ENCODE assay signal across 8 mouse cellular contexts in genomic region chr1:119503808-119504207, GRCm38 (mm10). TPM values are rescaled to one million over a fixed set of nuclear protein-coding genes. Genes with fewer than 3 reads are reported as not detected.
DNase-seq lines count a peak whose midpoint lies in the region; ATAC-seq and TF ChIP-seq lines count a peak whose summit lies in the region.

No protein-coding gene starts in this region.

- peak overlapping the region; percentile 77 for H3K27ac ChIP-seq in liver, adult 2 months (replicated peaks; ENCODE audit: insufficient read depth, low read depth, low read length)
- no peak overlapping the region for H3K27ac ChIP-seq in embryonic facial prominence, embryonic 13.5 days
- peak overlapping the region; percentile 89 for H3K27ac ChIP-seq in intestine, postnatal 0 days (ENCODE audit: low read depth, low read length)
- H3K27ac ChIP-seq in neural tube, embryonic 14.5 days (ENCODE audit: low read depth, low read length) = no peak overlapping the region

- H3K36me3 ChIP-seq in liver, adult 2 months (ENCODE audit: control insufficient read depth, insufficient read depth, low read length) = no peaks in the 10 kb centered on the region
- peaks cover 12% of the 10 kb centered on the region; the same call in 1 of the 2 replicates for H3K36me3 ChIP-seq in embryonic facial prominence, embryonic 13.5 days
- H3K36me3 ChIP-seq in intestine, postnatal 0 days (ENCODE audit: control insufficient read depth, insufficient read depth) = peaks cover 10% of the 10 kb centered on the region; the same call in 1 of the 2 replicates
- H3K36me3 ChIP-seq in neural tube, embryonic 14.5 days (ENCODE audit: control insufficient read depth, insufficient read depth, low read length) = no peaks in the 10 kb centered on the region

- no peak for DNase-seq in liver, adult 2 months (ENCODE audit: extremely low read depth, low read depth, low spot score)
- no peak for DNase-seq in liver
- DNase-seq in urinary bladder, adult 18-20 months (ENCODE audit: low spot score in 2 of 2) = no peak
- DNase-seq in left cerebral cortex, adult 9 months (ENCODE audit: low spot score in 2 of 2) = no peak
- DNase-seq in embryo, embryonic 9.5 days (ENCODE audit: extremely low spot score) = no peak

- 6% methylated on average over 5 of the region's 5 CpGs for WGBS in liver, adult 2 months
- 18% methylated on average over 5 of the region's 5 CpGs for WGBS in embryonic facial prominence, embryonic 13.5 days
- 7% methylated on average over 5 of the region's 5 CpGs for WGBS in intestine, postnatal 0 days
- 24% methylated on average over 5 of the region's 5 CpGs for WGBS in neural tube, embryonic 14.5 days

- no peaks in the 10 kb centered on the region for H3K9me3 ChIP-seq in embryonic facial prominence, embryonic 13.5 days
- H3K9me3 ChIP-seq in intestine, postnatal 0 days (ENCODE audit: control insufficient read depth) = no peaks in the 10 kb centered on the region
- no peaks in the 10 kb centered on the region for H3K9me3 ChIP-seq in neural tube, embryonic 14.5 days (ENCODE audit: control insufficient read depth, low read length)

- ATAC-seq in embryonic facial prominence, embryonic 13.5 days (ENCODE audit: insufficient number of reproducible peaks, insufficient read depth, low FRiP score, low TSS enrichment, low read depth) = no peak
- no peak for ATAC-seq in intestine, postnatal 0 days
- no peak for ATAC-seq in neural tube, embryonic 14.5 days (ENCODE audit: low read depth)

- peaks cover 11% of the 10 kb centered on the region for H3K4me1 ChIP-seq in liver, adult 2 months (ENCODE audit: control insufficient read depth, insufficient read depth, low read length)
- peaks cover 21% of the 10 kb centered on the region for H3K4me1 ChIP-seq in embryonic facial prominence, embryonic 13.5 days
- H3K4me1 ChIP-seq in intestine, postnatal 0 days (replicated peaks; ENCODE audit: control insufficient read depth, insufficient read depth, low read length) = 0 out of 2 replicates have a peak, but pooled peaks cover 10% of the 10 kb centered on the region
- peaks cover 12% of the 10 kb centered on the region; the same call in 1 of the 2 replicates for H3K4me1 ChIP-seq in neural tube, embryonic 14.5 days (ENCODE audit: control insufficient read depth, insufficient read depth, low read length)

- peak overlapping the region; percentile 74 for H3K4me3 ChIP-seq in liver, adult 2 months (ENCODE audit: insufficient read depth, low read depth, low read length)
- H3K4me3 ChIP-seq in embryonic facial prominence, embryonic 13.5 days = peak overlapping the region; percentile 80
- peak overlapping the region; percentile 62 for H3K4me3 ChIP-seq in intestine, postnatal 0 days (ENCODE audit: low read depth, low read length)
- H3K4me3 ChIP-seq in neural tube, embryonic 14.5 days (ENCODE audit: low read depth, low read length) = peak overlapping the region; percentile 75

- H3K9ac ChIP-seq in liver, adult 2 months (ENCODE audit: low read depth, low read length) = peak overlapping the region; percentile 78
- peak overlapping the region; percentile 81 for H3K9ac ChIP-seq in embryonic facial prominence, embryonic 13.5 days
- peak overlapping the region; percentile 68 for H3K9ac ChIP-seq in intestine, postnatal 0 days (ENCODE audit: low read depth, low read length)
- peak overlapping the region; percentile 71; the same call in 1 of the 2 replicates for H3K9ac ChIP-seq in neural tube, embryonic 14.5 days (replicated peaks; ENCODE audit: low read depth, low read length)

- TF ChIP-seq CTCF in liver, adult 2 months (IDR thresholded peaks at IDR 0.05; ENCODE audit: low read depth, low read length) = no peak
- no peak for TF ChIP-seq CTCF in intestine, postnatal 0 days (IDR thresholded peaks at IDR 0.05; ENCODE audit: low read depth)

- H3K4me2 ChIP-seq in embryonic facial prominence, embryonic 13.5 days = peak overlapping the region; percentile 81
- H3K4me2 ChIP-seq in intestine, postnatal 0 days (replicated peaks; ENCODE audit: low read depth) = peak overlapping the region; percentile 67
- H3K4me2 ChIP-seq in neural tube, embryonic 14.5 days (ENCODE audit: low read depth, low read length) = peak overlapping the region; percentile 73

- H3K79me2 ChIP-seq in liver, adult 2 months (ENCODE audit: control insufficient read depth, insufficient read depth, low read length) = peaks cover 24% of the 10 kb centered on the region; the same call in 1 of the 2 replicates

- H3K27me3 ChIP-seq in liver, adult 2 months (ENCODE audit: control insufficient read depth, insufficient read depth, low read length) = no peaks in the 10 kb centered on the region
- peaks cover 4% of the 10 kb centered on the region; the same call in 1 of the 2 replicates for H3K27me3 ChIP-seq in embryonic facial prominence, embryonic 13.5 days
- no peaks in the 10 kb centered on the region for H3K27me3 ChIP-seq in intestine, postnatal 0 days (replicated peaks; ENCODE audit: control insufficient read depth, insufficient read depth, low read length)
- H3K27me3 ChIP-seq in neural tube, embryonic 14.5 days (ENCODE audit: control insufficient read depth, insufficient read depth, low read length) = no peaks in the 10 kb centered on the region

- no peak for TF ChIP-seq POLR2A in liver, adult 2 months (IDR thresholded peaks at IDR 0.05; ENCODE audit: extremely low read depth, insufficient read depth, low read length)

RNA-seq across cellular contexts. Expression of gene Ralb, which starts 0.8 kb away (rescaled TPM):
- total RNA-seq in liver, adult 2 months (2014; rRNA removed) = 12.8 and 14.8 TPM in 2 replicates
- 9.0 and 9.3 TPM in 2 replicates for polyA plus RNA-seq in liver, adult 2 months (2012; rRNA removed)
- 115 and 117 TPM in 2 replicates for polyA plus RNA-seq in embryonic facial prominence, embryonic 13.5 days (2015; fragmentation: Nextera tagmentation; extraction: Ambion mirVana)
- polyA plus RNA-seq in intestine, postnatal 0 days (2015; fragmentation: Nextera tagmentation; extraction: Ambion mirVana) = 145 and 152 TPM in 2 replicates
- 35.8 and 58.6 TPM in 2 replicates for polyA plus RNA-seq in neural tube, embryonic 14.5 days (2014; fragmentation: Nextera tagmentation; extraction: Ambion mirVana)

RNA-seq across cellular contexts. Expression of gene Tmem185b, which starts 22.2 kb away (rescaled TPM):
- total RNA-seq in liver, adult 2 months (2014; rRNA removed) = 6.6 and 7.4 TPM in 2 replicates
- 12.6 and 14.2 TPM in 2 replicates for polyA plus RNA-seq in liver, adult 2 months (2012; rRNA removed)
- 23.8 and 27.1 TPM in 2 replicates for polyA plus RNA-seq in embryonic facial prominence, embryonic 13.5 days (2015; fragmentation: Nextera tagmentation; extraction: Ambion mirVana)
- 21.6 and 25.1 TPM in 2 replicates for polyA plus RNA-seq in intestine, postnatal 0 days (2015; fragmentation: Nextera tagmentation; extraction: Ambion mirVana)
- polyA plus RNA-seq in neural tube, embryonic 14.5 days (2014; fragmentation: Nextera tagmentation; extraction: Ambion mirVana) = 15.2 and 20.7 TPM in 2 replicates

Comparison
In these comparisons a context has a peak if more than half of its experiments do, and no peak if none do; other contexts are left out.
1. H3K27ac ChIP-seq: peak in liver, adult 2 months (single experiment) and intestine, postnatal 0 days (single experiment); none in embryonic facial prominence, embryonic 13.5 days (single experiment) and neural tube, embryonic 14.5 days (single experiment).
2. Peak in every context shown above with its lines, with median percentiles within 50 percentile points of each other: H3K4me3 ChIP-seq, H3K9ac ChIP-seq and H3K4me2 ChIP-seq.